Mouse (Mus musculus) fibroblast of lung, adult 2 months (primary cell): ENCODE measurements around the gene Furin.

Experiments used
- DNase-seq: peaks from one replicate; pipeline ENCODE4 v3.0.0-alpha.2; 2011; ENCODE audit warnings: low read depth

The Furin gene

GRCm38 (mm10) chr7:80427730-80428129, 22.5 kb upstream of the Furin start:
- DNase-seq: no peak

DNA sequence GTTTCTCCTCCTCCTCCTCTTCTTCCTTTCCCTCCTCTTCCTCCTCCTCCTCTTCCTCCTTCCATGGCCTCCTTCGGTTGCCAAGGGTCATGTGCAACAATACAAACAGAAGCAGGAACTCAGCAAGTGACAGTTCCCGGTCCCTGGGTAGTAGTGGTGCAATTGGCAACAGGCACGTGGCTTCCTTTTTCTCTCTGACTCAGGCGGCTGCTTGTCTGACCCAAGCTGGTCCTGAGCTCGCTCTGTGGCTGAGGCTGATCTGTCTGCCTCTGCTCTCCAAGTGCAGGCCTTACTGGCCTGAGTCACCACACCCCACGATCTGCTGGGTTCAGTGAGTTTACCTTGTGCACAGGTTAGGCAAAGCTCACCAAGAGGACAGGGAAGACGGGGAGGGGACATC, 21.1 kb upstream of the Furin start:
- no peak for DNase-seq

GRCm38 (mm10) chr7:80424722-80425121, 19.5 kb upstream of the Furin start:
- DNase-seq: no peak

DNA sequence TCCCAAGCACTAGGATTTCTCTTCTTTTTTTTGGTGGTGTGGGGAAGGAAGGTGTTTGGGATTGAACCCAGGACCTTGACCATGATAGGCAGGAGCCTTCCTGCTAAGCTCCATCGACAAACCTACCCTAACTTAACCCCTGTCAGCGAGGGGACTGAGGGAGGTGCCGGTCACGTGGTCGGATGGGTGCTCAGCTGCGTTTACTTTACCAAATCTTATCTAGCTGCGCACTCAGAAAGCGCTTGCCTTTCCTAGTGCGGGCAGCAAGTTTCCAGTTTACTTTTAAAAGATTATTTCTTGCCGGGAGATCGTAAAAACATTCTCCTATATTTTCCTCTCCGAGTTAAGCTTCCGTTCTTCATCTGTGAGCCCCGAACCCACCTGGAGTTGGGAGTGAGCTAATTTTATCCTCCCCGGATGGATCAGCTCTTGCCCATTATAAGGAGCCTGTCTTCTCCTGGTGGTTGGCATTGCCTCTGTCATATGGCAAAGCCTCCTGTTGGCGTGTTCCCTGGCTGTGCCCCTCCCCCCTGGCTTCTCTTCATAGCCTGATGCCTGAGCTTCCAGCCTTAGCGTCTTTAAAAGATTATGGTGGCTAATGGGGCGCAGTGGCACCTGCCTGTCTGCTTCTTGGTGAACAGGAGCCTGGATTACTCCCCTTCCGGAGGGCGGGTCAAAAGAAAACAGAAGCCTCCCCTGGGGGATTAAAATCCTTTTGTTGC, 17.7 kb upstream of the Furin start:
- DNase-seq: no peak

DNA sequence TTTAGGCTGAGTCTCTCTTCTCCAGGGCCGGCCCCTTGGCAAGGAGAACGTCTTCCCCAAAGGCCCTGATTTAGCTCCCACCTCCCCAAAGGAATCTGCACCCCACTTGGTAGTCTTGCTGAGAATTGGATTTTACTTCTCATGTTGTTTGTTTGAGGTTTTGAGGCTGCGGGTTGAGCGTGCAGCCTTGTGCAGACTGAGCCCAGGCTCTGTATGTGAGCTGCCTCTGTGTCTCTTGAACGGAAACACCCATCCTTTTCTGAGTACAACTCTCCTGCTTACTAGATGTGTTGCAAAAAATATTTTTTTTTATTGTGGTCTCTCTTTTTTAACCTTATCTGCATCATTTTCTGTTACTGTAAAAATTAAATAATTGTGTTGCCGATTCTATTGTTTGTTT, 16.3 kb upstream of the Furin start:
- DNase-seq: no peak

- no peak for DNase-seq
Observed at GRCm38 (mm10) chr7:80420586-80420985, 15.3 kb upstream of the Furin start.

DNA sequence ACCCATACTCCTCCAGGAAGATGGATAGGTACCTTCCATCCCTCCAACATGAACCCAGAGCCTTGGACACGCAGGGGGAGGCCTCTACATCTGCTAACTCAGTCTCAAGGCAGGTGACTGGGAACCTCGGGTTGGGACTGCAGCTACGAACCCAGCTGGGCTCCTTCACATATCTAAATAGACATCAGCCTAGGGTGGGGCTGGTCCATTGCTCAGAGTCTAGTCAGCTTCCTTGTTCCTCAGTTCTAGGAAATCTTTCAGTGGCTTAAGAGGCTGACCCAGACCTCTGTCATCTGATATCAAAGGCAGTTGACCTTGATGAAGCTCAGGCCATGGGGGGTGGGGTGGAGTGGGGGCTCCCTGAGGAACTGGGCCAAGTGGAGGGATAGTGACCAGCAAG, 14.0 kb upstream of the Furin start:
- DNase-seq: no peak

DNA sequence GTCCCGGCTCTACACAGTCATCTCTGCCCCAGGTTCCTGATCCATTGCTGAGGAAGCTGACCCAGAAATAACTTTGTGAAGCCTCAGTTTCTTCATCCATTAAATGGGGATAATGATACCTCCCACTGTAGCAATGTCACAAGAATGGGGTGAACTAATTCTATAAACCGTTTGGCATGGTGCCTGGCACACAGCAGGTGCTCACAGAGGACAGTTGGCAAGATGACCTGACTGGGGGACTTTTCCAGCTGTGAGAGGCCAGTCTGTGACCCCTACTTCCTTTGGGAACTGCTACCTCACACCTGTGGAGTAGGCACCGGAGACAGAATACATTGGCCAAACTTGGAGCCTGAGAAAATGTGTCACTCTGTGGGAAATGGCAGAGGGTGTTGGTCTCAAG, 12.8 kb upstream of the Furin start:
- no peak for DNase-seq

GRCm38 (mm10) chr7:80417601-80418000, 12.4 kb upstream of the Furin start:
- DNase-seq: no peak

DNA sequence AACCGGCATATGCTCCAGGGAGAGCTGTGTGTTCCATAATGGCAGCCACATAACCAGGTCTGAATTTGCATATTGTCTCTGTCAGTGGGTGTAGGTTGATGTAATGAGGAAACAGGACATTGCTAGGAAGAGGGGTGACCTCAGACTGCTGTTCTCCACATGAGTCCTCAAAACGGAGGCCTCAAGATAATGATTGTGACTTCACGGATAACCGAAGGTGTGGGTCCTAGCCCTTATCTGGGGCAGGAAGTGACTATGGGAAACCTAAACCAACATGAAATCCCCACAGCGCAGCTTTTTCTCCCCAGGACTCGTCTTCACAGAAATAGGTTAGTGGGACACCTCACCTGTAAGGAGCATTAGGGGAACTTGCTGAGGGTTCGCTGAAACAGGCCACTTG, 11.7 kb upstream of the Furin start:
- no peak for DNase-seq

DNA sequence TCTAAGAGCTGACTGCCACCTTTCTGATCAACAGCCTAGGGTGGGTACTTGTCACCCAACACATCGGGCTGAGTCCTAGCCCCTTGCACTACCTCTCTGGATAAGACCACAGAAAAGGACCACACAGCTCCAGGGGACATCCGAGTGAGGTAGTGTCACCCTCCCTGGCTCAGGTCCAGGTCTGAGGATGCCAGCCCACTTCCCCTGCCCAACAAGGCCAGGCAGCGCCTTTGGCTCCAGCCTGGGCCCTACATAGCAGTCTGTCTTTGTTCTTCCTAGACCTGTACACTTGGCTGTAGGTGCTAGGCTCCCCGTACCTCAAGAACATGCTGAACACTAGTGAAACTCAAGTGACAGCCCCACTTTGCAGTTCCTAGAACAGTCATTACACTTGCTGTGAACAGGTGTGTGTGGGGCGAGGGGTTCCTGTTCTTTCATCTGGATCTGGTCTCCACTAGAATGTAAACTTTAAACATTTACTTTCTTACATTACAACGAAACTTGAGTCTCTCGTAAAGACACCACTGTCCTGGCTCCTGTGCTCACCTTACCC, 9.1 kb upstream of the Furin start:
- no peak for DNase-seq

DNA sequence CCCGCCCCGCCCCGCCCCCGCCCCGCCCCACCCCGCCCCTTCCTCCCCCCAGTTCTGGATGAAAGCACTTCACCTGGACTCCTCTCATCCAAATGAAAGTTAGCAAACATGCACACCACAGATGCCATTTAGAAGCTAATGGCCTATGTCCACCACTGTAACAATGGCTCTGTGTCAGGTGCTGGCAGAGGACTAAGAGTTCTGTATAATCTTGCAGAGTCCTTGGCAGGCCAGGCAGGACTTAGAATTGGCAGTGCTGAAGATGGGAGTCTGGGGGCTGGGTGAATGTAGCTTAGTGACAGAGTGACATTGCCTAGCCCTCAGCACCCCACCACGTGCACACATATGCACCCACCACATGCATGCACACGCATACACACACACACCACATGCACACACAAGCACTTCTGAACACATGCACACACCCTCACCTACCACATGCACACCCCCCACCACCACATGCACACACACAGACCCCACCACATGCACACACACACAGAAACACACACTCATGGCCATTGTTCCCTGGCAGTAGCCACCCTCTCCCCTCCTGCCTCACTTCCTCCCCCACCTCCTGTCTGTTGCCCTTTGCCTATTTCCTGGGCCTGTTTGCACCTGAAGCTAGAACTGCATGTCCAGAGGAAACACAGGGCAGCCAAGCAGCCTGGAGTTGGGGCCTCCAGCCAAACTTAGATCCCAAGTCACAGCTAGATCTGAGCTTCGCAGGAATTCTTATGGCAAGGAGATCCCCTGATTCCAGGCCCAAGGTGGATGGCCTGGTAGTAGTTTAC, 8.5 kb upstream of the Furin start:
- DNase-seq: no peak

GRCm38 (mm10) chr7:80412781-80413180, 7.5 kb upstream of the Furin start:
- DNase-seq: no peak

DNA sequence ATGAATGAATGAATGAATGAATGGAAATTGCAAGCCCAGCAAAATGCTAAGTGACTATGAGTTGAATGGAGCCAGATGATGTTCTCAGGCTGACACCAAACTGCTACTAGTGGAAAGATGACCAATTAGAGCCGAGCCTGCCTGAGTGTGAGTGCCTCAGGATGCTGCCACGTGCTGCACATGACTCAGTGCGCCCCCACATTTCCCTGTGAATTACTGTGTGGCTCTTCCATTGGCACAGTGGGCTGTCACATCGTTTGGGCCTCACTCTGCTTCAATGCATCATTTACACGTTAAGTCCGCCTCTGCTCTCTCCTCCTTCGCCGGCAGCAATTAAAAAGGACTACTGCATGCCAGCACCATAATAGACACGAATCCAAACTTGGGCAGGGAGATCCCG, 7.0 kb upstream of the Furin start:
- DNase-seq: no peak

GRCm38 (mm10) chr7:80410380-80410779, 5.1 kb upstream of the Furin start:
- no peak for DNase-seq

DNA sequence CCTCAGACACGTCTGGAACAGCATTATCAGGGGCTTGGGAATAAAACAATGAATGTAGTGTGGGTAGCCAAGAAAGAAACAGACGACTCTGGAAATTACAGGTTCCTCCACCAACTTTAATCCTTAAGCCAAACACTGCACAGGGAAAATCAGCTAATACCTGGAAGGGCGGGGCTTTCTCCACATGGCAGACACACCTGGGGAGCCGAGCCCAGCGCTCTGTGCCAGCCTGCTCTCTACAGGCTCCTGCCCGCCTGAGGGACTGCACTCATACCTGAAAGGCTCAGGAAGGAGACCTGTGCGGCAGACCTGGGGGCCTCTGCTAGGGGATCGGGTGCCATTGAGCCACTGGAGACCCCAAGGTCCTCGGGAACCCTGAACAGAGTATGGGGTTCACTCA, 2.5 kb upstream of the Furin start:
- no peak for DNase-seq

GRCm38 (mm10) chr7:80406186-80406585, 950 bp upstream of the Furin start:
- no peak for DNase-seq

DNA sequence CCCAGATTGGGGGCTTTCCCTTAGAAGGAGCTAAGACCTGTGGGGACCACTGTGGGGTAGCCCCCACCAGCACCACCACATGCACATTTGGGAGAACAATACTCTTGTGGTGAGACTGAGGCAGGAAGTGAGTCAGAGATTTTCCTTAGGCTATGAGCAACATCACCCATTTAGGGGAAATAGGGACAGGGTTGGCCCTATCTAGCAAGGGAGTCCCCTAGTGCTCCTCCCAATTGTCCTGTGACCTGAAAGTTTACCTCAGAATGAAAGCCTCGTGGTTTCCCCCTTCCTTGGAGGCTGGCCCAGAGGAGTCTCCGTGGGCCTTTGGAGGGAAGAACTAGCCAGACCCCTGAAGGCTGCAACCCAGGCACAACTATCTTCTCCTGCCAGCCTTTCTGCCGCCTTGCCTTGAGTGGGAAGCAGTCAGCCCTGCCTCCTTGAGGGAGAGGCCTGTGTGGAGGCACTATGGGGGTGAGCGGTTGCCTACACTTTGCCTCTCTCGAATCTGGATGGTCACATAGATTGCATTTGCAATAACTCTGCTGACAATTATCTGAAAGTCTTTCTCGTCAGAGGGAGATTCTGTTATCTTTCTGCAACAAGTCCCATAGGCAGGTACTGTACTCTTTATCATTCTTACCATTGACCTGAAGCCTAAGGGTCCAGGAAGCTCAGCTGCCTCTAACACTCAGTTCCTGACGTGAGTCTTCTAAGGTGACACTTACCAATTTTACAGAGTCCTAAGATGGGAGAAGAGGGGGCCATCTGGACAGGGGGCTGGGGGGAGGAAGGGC, 938 bp downstream of the Furin start:
- no peak for DNase-seq

DNA sequence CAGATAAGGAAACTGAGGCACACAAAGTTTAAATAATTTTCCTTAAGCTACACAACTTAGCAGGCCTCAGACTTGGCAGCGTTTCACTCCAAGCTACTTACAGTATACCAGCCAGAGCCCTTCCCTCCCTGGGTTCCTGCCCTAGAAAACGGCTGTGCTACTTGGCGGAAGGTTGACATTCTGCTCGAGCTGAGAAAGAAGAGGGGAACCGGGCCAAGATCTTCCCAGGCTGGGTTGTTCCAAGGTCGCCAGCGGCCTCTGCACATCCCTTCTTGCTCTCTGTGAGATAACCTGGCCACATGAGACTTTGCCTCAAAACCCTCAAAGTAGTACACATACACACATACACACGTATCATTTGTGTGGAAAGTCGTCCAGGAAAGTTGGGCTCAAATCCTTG, 1.7 kb downstream of the Furin start:
- DNase-seq: peak; percentile 75

DNA sequence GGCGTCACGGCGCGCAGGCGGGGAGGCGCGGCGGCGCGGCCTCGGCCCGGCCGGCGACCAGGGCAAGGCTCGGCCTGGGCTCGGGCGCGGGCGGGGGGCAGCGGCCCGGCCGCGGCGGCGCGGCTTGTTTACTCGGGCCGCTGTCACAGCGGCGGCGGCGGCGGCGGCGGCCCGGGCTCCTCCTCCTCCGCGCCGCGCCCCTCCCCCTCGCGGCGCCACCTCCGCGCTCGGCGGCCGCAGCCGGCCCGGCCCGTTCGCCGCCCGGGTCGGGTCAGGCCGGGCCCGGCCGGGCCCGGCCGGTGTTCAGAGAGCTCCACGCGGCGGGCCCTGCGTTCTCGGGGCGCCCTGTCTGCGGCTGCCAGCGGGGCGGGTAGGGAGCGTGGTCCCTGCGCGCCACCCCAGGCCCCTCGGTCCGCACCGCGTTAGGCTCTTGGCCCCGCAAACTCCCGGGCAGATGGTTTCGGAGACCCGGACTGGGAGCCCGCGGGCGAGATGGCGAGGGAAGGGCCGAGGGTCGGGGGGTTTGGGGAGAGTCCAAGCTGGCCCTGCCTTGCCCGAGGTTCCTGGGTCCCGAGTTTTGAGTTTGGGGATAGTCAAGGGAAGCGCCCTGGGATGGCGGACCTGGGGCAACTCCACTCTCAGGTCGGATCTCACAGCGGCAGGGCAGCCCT, 2.5 kb downstream of the Furin start:
- DNase-seq: no peak

- DNase-seq: no peak
Observed at GRCm38 (mm10) chr7:80401860-80402641, 3.2 kb downstream of the Furin start.
